Mouse (Mus musculus) MEL (cell line): Measurements from ENCODE around the gene Scfd2. TPM values are rescaled to one million over a fixed set of nuclear protein-coding genes. Genes with fewer than 3 reads are reported as not detected.

Experiments
- DNase-seq: peaks from one replicate; pipeline ENCODE4 v3.0.0; 2011; ENCODE audit warnings: low read depth, low spot score
- H3K27ac ChIP-seq: 2 replicates; pipeline ENCODE4 v1.5.1; 2012; ENCODE audit warnings: low read depth, mild to moderate bottlenecking, control low read depth, low read length, moderate library complexity; ENCODE audit not compliant: control insufficient read depth
- H3K27me3 ChIP-seq, 2 experiments: fragments of 150-350 bp in 1 of 2; sonication (generic) in 1 of 2; 2 replicates each; pipeline ENCODE4 v1.6.1; 2012; ENCODE audit warnings: low read length in 2 of 2, mild to moderate bottlenecking in 2 of 2, improper control_type of control experiment in 1 of 2, moderate library complexity in 1 of 2; ENCODE audit not compliant: insufficient read depth in 2 of 2, control insufficient read depth in 1 of 2
- H3K36me3 ChIP-seq, 2 experiments: 2 replicates each; pipeline ENCODE4 v1.6.1; 2012 to 2014; ENCODE audit warnings: low read length in 2 of 2, improper control_type of control experiment in 1 of 2, inconsistent platforms in 1 of 2, mild to moderate bottlenecking in 1 of 2; ENCODE audit not compliant: insufficient read depth in 2 of 2, control insufficient read depth in 1 of 2
- H3K4me1 ChIP-seq, 2 experiments: fragments of 150-350 bp in 1 of 2; sonication (generic) in 1 of 2; 2 replicates each; pipeline ENCODE4 v1.6.1; 2012; ENCODE audit warnings: low read length in 2 of 2, improper control_type of control experiment in 1 of 2, mild to moderate bottlenecking in 1 of 2; ENCODE audit not compliant: insufficient read depth in 2 of 2, control insufficient read depth in 1 of 2
- H3K4me3 ChIP-seq, 2 experiments: fragments of 150-350 bp in 1 of 2; sonication (generic) in 1 of 2; 2 replicates each; pipeline ENCODE4 v1.5.1; 2012; ENCODE audit warnings: low read depth in 2 of 2, low read length in 2 of 2, mild to moderate bottlenecking in 2 of 2, moderate library complexity in 2 of 2, control low read depth in 1 of 2, improper control_type of control experiment in 1 of 2; ENCODE audit not compliant: control insufficient read depth in 1 of 2, insufficient read depth in 1 of 2
- H3K79me2 ChIP-seq: 2 replicates; pipeline ENCODE4 v1.6.1; 2012; ENCODE audit warnings: mild to moderate bottlenecking, low read length, moderate library complexity; ENCODE audit not compliant: control insufficient read depth, poor library complexity, insufficient read depth
- H3K9ac ChIP-seq: 2 replicates; pipeline ENCODE4 v1.6.1; 2012; ENCODE audit warnings: low read depth, mild to moderate bottlenecking, control low read depth, low read length, moderate library complexity; ENCODE audit not compliant: control insufficient read depth, poor library complexity, severe bottlenecking
- H3K9me3 ChIP-seq: fragments of 150-350 bp; sonication (generic); replicated peaks from 2 replicates; pipeline ENCODE4 v1.6.1; 2012; ENCODE audit warnings: mild to moderate bottlenecking, low read length, improper control_type of control experiment, moderate library complexity; ENCODE audit not compliant: insufficient read depth
- CHD2 ChIP-seq: IDR thresholded peaks from 2 replicates; pipeline ENCODE4 v1.6.1; 2011; ENCODE audit warnings: low read length, improper control_type of control experiment
- CTCF ChIP-seq, 3 experiments: IDR thresholded peaks in 2 of 3; conservative IDR thresholded peaks in 1 of 3; 2 replicates each; pipeline ENCODE4 v1.5.1; 2011 to 2012; ENCODE audit warnings: low read length in 3 of 3, low read depth in 2 of 3, mild to moderate bottlenecking in 2 of 3, improper control_type of control experiment in 1 of 3, inconsistent platforms in 1 of 3, mixed read lengths in 1 of 3, moderate library complexity in 1 of 3; ENCODE audit not compliant: control insufficient read depth in 1 of 3, insufficient read depth in 1 of 3, poor library complexity in 1 of 3, severe bottlenecking in 1 of 3
- EP300 ChIP-seq, 2 experiments: IDR thresholded peaks; 2 replicates each; pipeline ENCODE4 v1.6.1; 2011; ENCODE audit warnings: improper control_type of control experiment in 2 of 2, low read length in 2 of 2, low read depth in 1 of 2, mild to moderate bottlenecking in 1 of 2
- HCFC1 ChIP-seq: IDR thresholded peaks from 2 replicates; pipeline ENCODE4 v1.6.1; 2012; ENCODE audit warnings: low read depth, mild to moderate bottlenecking, inconsistent platforms, low read length, improper control_type of control experiment, moderate library complexity
- JUND ChIP-seq: IDR thresholded peaks from 2 replicates; pipeline ENCODE4 v1.6.1; 2011; ENCODE audit warnings: low read depth, mild to moderate bottlenecking, improper control_type of control experiment, low read length
- MAX ChIP-seq: IDR thresholded peaks from 2 replicates; pipeline ENCODE4 v1.6.1; 2011; ENCODE audit warnings: low read length, improper control_type of control experiment
- MEF2A ChIP-seq: IDR thresholded peaks from 2 replicates; pipeline ENCODE4 v1.6.1; 2014; ENCODE audit warnings: low read depth, mild to moderate bottlenecking, inconsistent platforms, low read length, improper control_type of control experiment; ENCODE audit not compliant: poor library complexity, insufficient replicate concordance, severe bottlenecking; ENCODE audit errors: extremely low read depth
- MYB ChIP-seq: IDR thresholded peaks from 2 replicates; pipeline ENCODE4 v1.6.1; 2011; ENCODE audit warnings: mild to moderate bottlenecking, low read depth, low read length, improper control_type of control experiment
- MYC ChIP-seq: IDR thresholded peaks from 2 replicates; pipeline ENCODE4 v1.6.1; 2011; ENCODE audit warnings: low read depth, mild to moderate bottlenecking, low read length, improper control_type of control experiment, moderate library complexity
- POLR2A ChIP-seq, 2 experiments: IDR thresholded peaks; 2 replicates each; pipeline ENCODE4 v1.6.1; 2011 to 2012; ENCODE audit warnings: low read length in 2 of 2, mild to moderate bottlenecking in 2 of 2, control low read depth in 1 of 2, improper control_type of control experiment in 1 of 2, low read depth in 1 of 2, moderate library complexity in 1 of 2; ENCODE audit not compliant: control insufficient read depth in 1 of 2, insufficient read depth in 1 of 2, poor library complexity in 1 of 2
- SMC3 ChIP-seq: IDR thresholded peaks from 2 replicates; pipeline ENCODE4 v1.6.1; 2011; ENCODE audit warnings: low read depth, low read length, improper control_type of control experiment
- TAL1 ChIP-seq: IDR thresholded peaks from 2 replicates; pipeline ENCODE4 v1.6.1; 2012; ENCODE audit warnings: mild to moderate bottlenecking, inconsistent platforms, low read length, moderate library complexity, mixed read lengths
- TBP ChIP-seq: IDR thresholded peaks from 2 replicates; pipeline ENCODE4 v1.8.0; 2011; ENCODE audit warnings: low read depth, low read length, improper control_type of control experiment
- TCF12 ChIP-seq: IDR thresholded peaks from 2 replicates; pipeline ENCODE4 v1.6.1; 2014; ENCODE audit warnings: low read depth, mild to moderate bottlenecking, inconsistent platforms, low read length, improper control_type of control experiment, moderate library complexity
- UBTF ChIP-seq: IDR thresholded peaks from 2 replicates; pipeline ENCODE4 v1.6.1; 2012; ENCODE audit warnings: low read depth, mild to moderate bottlenecking, inconsistent platforms, low read length, improper control_type of control experiment, moderate library complexity, borderline replicate concordance; ENCODE audit not compliant: insufficient read depth
- USF1 ChIP-seq: IDR thresholded peaks from 2 replicates; pipeline ENCODE4 v1.6.1; 2014; ENCODE audit warnings: low read depth, mild to moderate bottlenecking, inconsistent platforms, low read length, improper control_type of control experiment, moderate library complexity
- USF2 ChIP-seq, 2 experiments: IDR thresholded peaks; 2 replicates each; pipeline ENCODE4 v1.6.1; 2011 to 2012; ENCODE audit warnings: improper control_type of control experiment in 2 of 2, low read length in 2 of 2, borderline replicate concordance in 1 of 2, inconsistent platforms in 1 of 2, low read depth in 1 of 2, mild to moderate bottlenecking in 1 of 2; ENCODE audit not compliant: insufficient read depth in 1 of 2
- ZC3H11A ChIP-seq: IDR thresholded peaks from 2 replicates; pipeline ENCODE4 v1.6.1; 2012; ENCODE audit warnings: low read depth, mild to moderate bottlenecking, inconsistent platforms, low read length, improper control_type of control experiment
- ZMIZ1 ChIP-seq: IDR thresholded peaks from 2 replicates; pipeline ENCODE4 v1.6.1; 2012; ENCODE audit warnings: low read depth, mild to moderate bottlenecking, inconsistent platforms, low read length, improper control_type of control experiment, moderate library complexity
- ZNF384 ChIP-seq: IDR thresholded peaks from 2 replicates; pipeline ENCODE4 v1.6.1; 2012; ENCODE audit warnings: low read depth, mild to moderate bottlenecking, inconsistent platforms, low read length, improper control_type of control experiment
- polyA plus RNA-seq, 2 experiments: library from polyadenylated mRNA; stranded (reverse) in 1 of 2; unstranded in 1 of 2; fragments of >175 nt in 1 of 2; fragments of >200 nt in 1 of 2; gene quantifications; 2 replicates each; pipeline versions ENCODE4 v1.2.1 to v1.2.4; 2012; ENCODE audit warnings: low replicate concordance in 2 of 2, low read depth in 1 of 2; ENCODE audit not compliant: insufficient read length in 2 of 2, insufficient read depth in 1 of 2, missing spikeins in 1 of 2
- total RNA-seq: library from RNA; depleted of rRNA; stranded (reverse); fragments of 300-350 nt; gene quantifications from 2 replicates; pipeline ENCODE4 v1.2.3, GENCODE M21; 2012

Gene Scfd2
- total and polyA plus RNA-seq, 3 experiments: 18.8 to 20.3 TPM; not detected in 1

- Histone ChIP-seq H3K36me3 (no peaks in the 10 kb centered on the region), H3K9ac (no peak overlapping the region), H3K27me3 (no peaks in the 10 kb centered on the region), H3K27ac (no peak overlapping the region), H3K9me3 (no peaks in the 10 kb centered on the region), H3K4me1 (no peaks in the 10 kb centered on the region), H3K79me2 (no peaks in the 10 kb centered on the region), H3K4me3 (no peak overlapping the region)
- no peak for DNase-seq
- TF ChIP-seq MYC (no peak), USF1 (no peak), JUND (no peak), HCFC1 (no peak), EP300 (IDR thresholded peaks at IDR 0.05; ENCODE audit: low read depth in 1 of 2, low read length in 2 of 2) (no peak), MYB (no peak), UBTF (no peak), ZNF384 (no peak), CTCF (IDR thresholded peaks at IDR 0.05 in 2 of 3, conservative IDR thresholded peaks at IDR 0.05 in 1 of 3; ENCODE audit: control insufficient read depth in 1 of 3, insufficient read depth in 1 of 3, low read depth in 2 of 3, low read length in 3 of 3, poor library complexity in 1 of 3, severe bottlenecking in 1 of 3) (no peak), TAL1 (no peak)
Measured at GRCm38 (mm10) chr5:74207209-74207608, 324.4 kb downstream of the Scfd2 start.

- Histone ChIP-seq H3K27ac (no peak overlapping the region), H3K4me1 (no peaks in the 10 kb centered on the region), H3K27me3 (no peaks in the 10 kb centered on the region), H3K36me3 (no peaks in the 10 kb centered on the region), H3K9ac (no peak overlapping the region), H3K9me3 (no peaks in the 10 kb centered on the region), H3K4me3 (no peak overlapping the region), H3K79me2 (no peaks in the 10 kb centered on the region)
- DNase-seq: no peak
- no peak for TF ChIP-seq ZC3H11A
- TF ChIP-seq ZNF384: no peak
- no peak for TF ChIP-seq TCF12
- TF ChIP-seq POLR2A (IDR thresholded peaks at IDR 0.05; ENCODE audit: control insufficient read depth in 1 of 2, insufficient read depth in 1 of 2, low read depth in 1 of 2, low read length in 2 of 2, poor library complexity in 1 of 2): no peak
- no peak for TF ChIP-seq MAX
- TF ChIP-seq USF2 (IDR thresholded peaks at IDR 0.05; ENCODE audit: borderline replicate concordance in 1 of 2, insufficient read depth in 1 of 2, low read depth in 1 of 2, low read length in 2 of 2): no peak
- no peak for TF ChIP-seq TBP
- no peak for TF ChIP-seq MEF2A
- no peak for TF ChIP-seq USF1
- TF ChIP-seq ZMIZ1: no peak
- TF ChIP-seq JUND: no peak
- TF ChIP-seq SMC3: no peak
- no peak for TF ChIP-seq CHD2
Measured at GRCm38 (mm10) chr5:74206649-74207048, 324.9 kb downstream of the Scfd2 start.
